Mouse (Mus musculus) small intestine, adult 2 months (tissue): ENCODE measurements around the gene Ascl1.

Experiments
- CTCF ChIP-seq: fragments of 200-500 bp; IDR thresholded peaks from 2 replicates; pipeline ENCODE4 v1.5.1; 2012; ENCODE audit warnings: low read depth, mild to moderate bottlenecking, control low read depth, inconsistent platforms, low read length, moderate library complexity, mixed read lengths; ENCODE audit not compliant: insufficient replicate concordance, insufficient read length; ENCODE audit errors: extremely low read depth
- POLR2A ChIP-seq: fragments of 200-500 bp; IDR thresholded peaks from 2 replicates; pipeline ENCODE4 v1.6.1; 2012; ENCODE audit warnings: low read depth, mild to moderate bottlenecking, control low read depth, inconsistent platforms, low read length, moderate library complexity

DNA sequence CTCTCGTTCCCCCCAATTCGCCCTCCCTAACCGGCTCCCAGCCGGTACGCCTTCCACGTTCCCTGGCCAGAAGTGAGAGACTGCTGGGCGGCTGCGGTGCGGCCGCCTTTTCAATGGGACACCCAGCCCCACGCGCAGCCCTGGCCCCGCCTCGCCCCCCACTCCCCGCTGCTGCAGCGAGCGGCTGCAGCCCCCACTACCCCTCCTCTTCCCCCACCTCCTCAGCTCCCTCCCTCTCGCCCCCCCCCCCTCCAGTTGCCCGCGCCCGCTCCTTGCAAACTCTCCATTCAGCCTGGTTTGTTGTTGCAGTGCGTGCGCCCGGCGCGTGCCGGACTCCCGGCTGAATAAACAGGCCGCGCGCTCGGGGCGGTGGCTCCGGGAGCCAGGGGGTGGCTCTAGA is at the start of gene Ascl1:
- no peak for TF ChIP-seq CTCF
- no peak for TF ChIP-seq POLR2A
